Mouse (Mus musculus) bone marrow macrophage, adult 2 months (primary cell): ENCODE data around the gene Ptprs.

Source experiments
- CTCF ChIP-seq: IDR thresholded peaks from 2 replicates; pipeline ENCODE4 v1.5.1; 2012; ENCODE audit warnings: low read depth, mild to moderate bottlenecking, low read length, moderate library complexity
- POLR2A ChIP-seq: IDR thresholded peaks from 2 replicates; pipeline ENCODE4 v1.6.1; 2012; ENCODE audit warnings: mild to moderate bottlenecking, low read depth, low read length, borderline replicate concordance

DNA sequence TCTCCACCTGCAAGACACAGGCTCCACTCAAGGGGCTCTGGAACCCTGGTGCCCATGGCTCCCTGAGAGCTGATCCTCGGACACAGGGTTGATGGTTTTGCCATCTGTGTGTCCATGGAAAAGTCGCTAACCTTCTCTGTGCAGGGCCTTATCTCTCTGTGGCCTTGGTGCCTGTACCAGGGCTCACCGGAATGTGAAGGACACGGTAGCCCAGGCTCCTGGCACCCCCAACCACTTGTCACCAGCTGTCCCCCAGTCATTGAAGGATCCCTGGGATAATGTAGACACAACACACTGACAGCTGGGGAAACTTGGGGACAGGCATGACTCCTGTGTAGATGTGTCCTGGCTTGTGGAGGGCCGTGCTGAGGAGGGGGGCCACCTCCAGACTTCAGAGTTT is 5.1 kb downstream of the Ptprs start:
- TF ChIP-seq POLR2A: no peak
- TF ChIP-seq CTCF: no peak
